Mouse (Mus musculus) intestine, embryonic 15.5 days (tissue): ENCODE results near the gene Sertad2. TPM values are rescaled to one million over a fixed set of nuclear protein-coding genes. Genes with fewer than 3 reads are reported as not detected.

Source experiments
- ATAC-seq: fragments of 200-750 bp; cut with Nextera tagmentation; 2 replicates; pipeline ENCODE4 v1.8.0; 2017; ENCODE audit warnings: moderate TSS enrichment, moderate library complexity
- H3K27ac ChIP-seq: fragments of 300-500 bp; sonication (generic); 2 replicates; pipeline ENCODE4 v1.5.1; 2015; ENCODE audit warnings: mild to moderate bottlenecking, inconsistent platforms
- H3K27me3 ChIP-seq: fragments of 300-500 bp; sonication (generic); replicated peaks from 2 replicates; pipeline ENCODE4 v1.6.1; 2015; ENCODE audit warnings: inconsistent platforms
- H3K36me3 ChIP-seq: fragments of 300-500 bp; sonication (generic); 2 replicates; pipeline ENCODE4 v1.6.1; 2015; ENCODE audit warnings: inconsistent platforms
- H3K4me1 ChIP-seq: fragments of 300-500 bp; sonication (generic); replicated peaks from 2 replicates; pipeline ENCODE4 v1.6.1; 2015; ENCODE audit warnings: inconsistent platforms
- H3K4me2 ChIP-seq: fragments of 300-500 bp; sonication (generic); replicated peaks from 2 replicates; pipeline ENCODE4 v1.6.1; 2015; ENCODE audit warnings: mild to moderate bottlenecking, inconsistent platforms
- H3K4me3 ChIP-seq: fragments of 300-500 bp; sonication (generic); replicated peaks from 2 replicates; pipeline ENCODE4 v1.5.1; 2015; ENCODE audit warnings: inconsistent platforms
- H3K9ac ChIP-seq: fragments of 300-500 bp; sonication (generic); 2 replicates; pipeline ENCODE4 v1.6.1; 2015; ENCODE audit warnings: inconsistent platforms
- H3K9me3 ChIP-seq: fragments of 300-500 bp; sonication (generic); 2 replicates; pipeline ENCODE4 v1.6.1; 2016; ENCODE audit warnings: inconsistent platforms
- WGBS: fragments of 180-500 bp; shearing (Covaris S2); methylation state at CpG from one replicate; pipeline ENCODE4 v1.1.7; 2015; 5-methylcytosine and 5-hydroxymethylcytosine counted together
- polyA plus RNA-seq: library from polyadenylated mRNA; unstranded; fragments of >200 nt; fragmentation: Nextera tagmentation; extraction: Ambion mirVana; gene quantifications from 2 replicates; pipeline ENCODE4 v1.2.1, GENCODE M21; 2015

Gene Sertad2
- polyA plus RNA-seq, 1 experiment from 2014 or later: 36.9 TPM

GRCm38 (mm10) chr11:20627146-20627545 lies 84.1 kb downstream of the Sertad2 start:
- H3K27me3 ChIP-seq: no peaks in the 10 kb centered on the region
- H3K9me3 ChIP-seq: no peaks in the 10 kb centered on the region
- H3K4me3 ChIP-seq: no peak overlapping the region
- H3K27ac ChIP-seq: no peak overlapping the region
- no peak overlapping the region for H3K9ac ChIP-seq
- ATAC-seq: no peak
- 81% methylated on average over 2 of the region's 2 CpGs for WGBS
- H3K4me2 ChIP-seq: no peak overlapping the region
- no peaks in the 10 kb centered on the region for H3K4me1 ChIP-seq
- H3K36me3 ChIP-seq: no peaks in the 10 kb centered on the region

- WGBS: 43% methylated on average over 2 of the region's 2 CpGs
- H3K27ac ChIP-seq: no peak overlapping the region
- ATAC-seq: no peak
- no peaks in the 10 kb centered on the region for H3K36me3 ChIP-seq
- no peaks in the 10 kb centered on the region for H3K27me3 ChIP-seq
- no peak overlapping the region for H3K4me3 ChIP-seq
- H3K4me2 ChIP-seq: no peak overlapping the region
- 0 out of 2 replicates have a peak, but pooled peaks cover 1% of the 10 kb centered on the region for H3K4me1 ChIP-seq
- no peak overlapping the region for H3K9ac ChIP-seq
- no peaks in the 10 kb centered on the region for H3K9me3 ChIP-seq
Observed at GRCm38 (mm10) chr11:20628216-20628615, 85.2 kb downstream of the Sertad2 start.

GRCm38 (mm10) chr11:20629700-20630099 lies 86.6 kb downstream of the Sertad2 start:
- no peaks in the 10 kb centered on the region for H3K36me3 ChIP-seq
- H3K27ac ChIP-seq: no peak overlapping the region
- H3K9ac ChIP-seq: no peak overlapping the region
- H3K4me2 ChIP-seq: no peak overlapping the region
- WGBS: 90% methylated on average over 5 of the region's 5 CpGs
- no peak overlapping the region for H3K4me3 ChIP-seq
- H3K9me3 ChIP-seq: no peaks in the 10 kb centered on the region
- H3K4me1 ChIP-seq: 0 out of 2 replicates have a peak, but pooled peaks cover 5% of the 10 kb centered on the region
- H3K27me3 ChIP-seq: no peaks in the 10 kb centered on the region
- ATAC-seq: no peak

- Histone ChIP-seq H3K4me2 (peak overlapping the region; percentile 87), H3K4me1 (0 out of 2 replicates have a peak, but pooled peaks cover 5% of the 10 kb centered on the region), H3K4me3 (peak overlapping the region; percentile 89), H3K36me3 (no peaks in the 10 kb centered on the region), H3K9me3 (no peaks in the 10 kb centered on the region), H3K9ac (peak overlapping the region; percentile 47), H3K27me3 (no peaks in the 10 kb centered on the region), H3K27ac (peak overlapping the region; percentile 100)
- peak; percentile 91 for ATAC-seq
- WGBS: 2% methylated on average over 32 of the region's 36 CpGs
Observed at GRCm38 (mm10) chr11:20631026-20631940, 88.2 kb downstream of the Sertad2 start.

GRCm38 (mm10) chr11:20631941-20632618 lies 89.0 kb downstream of the Sertad2 start:
- no peaks in the 10 kb centered on the region for H3K36me3 ChIP-seq
- under 1% methylated on average over 67 of the region's 67 CpGs for WGBS
- peak overlapping the region; percentile 89 for H3K4me3 ChIP-seq
- H3K4me2 ChIP-seq: peak overlapping the region; percentile 58
- peak overlapping the region; percentile 95 for H3K9ac ChIP-seq
- no peaks in the 10 kb centered on the region for H3K9me3 ChIP-seq
- peak overlapping the region; percentile 100 for H3K27ac ChIP-seq
- H3K4me1 ChIP-seq: 0 out of 2 replicates have a peak, but pooled peaks cover 5% of the 10 kb centered on the region
- no peaks in the 10 kb centered on the region for H3K27me3 ChIP-seq
- ATAC-seq: peak; percentile 93

- H3K27me3 ChIP-seq: no peaks in the 10 kb centered on the region
- H3K27ac ChIP-seq: peak overlapping the region; percentile 100
- H3K36me3 ChIP-seq: no peaks in the 10 kb centered on the region
- H3K4me2 ChIP-seq: peak overlapping the region; percentile 58
- 0 out of 2 replicates have a peak, but pooled peaks have one; percentile 36 for ATAC-seq
- no peaks in the 10 kb centered on the region for H3K9me3 ChIP-seq
- peak overlapping the region; percentile 89 for H3K4me3 ChIP-seq
- peak overlapping the region; percentile 95 for H3K9ac ChIP-seq
- WGBS: under 1% methylated on average over 13 of the region's 13 CpGs
- 0 out of 2 replicates have a peak, but pooled peaks cover 5% of the 10 kb centered on the region for H3K4me1 ChIP-seq
Observed at GRCm38 (mm10) chr11:20632619-20632965, 89.5 kb downstream of the Sertad2 start.

- no peaks in the 10 kb centered on the region for H3K9me3 ChIP-seq
- H3K36me3 ChIP-seq: no peaks in the 10 kb centered on the region
- no peaks in the 10 kb centered on the region for H3K27me3 ChIP-seq
- ATAC-seq: no peak
- peaks cover 8% of the 10 kb centered on the region; the same call in 1 of the 2 replicates for H3K4me1 ChIP-seq
- H3K27ac ChIP-seq: 0 out of 2 replicates have a peak overlapping the region, but pooled peaks have one; percentile 67
- 61% methylated on average over 1 of the region's 1 CpGs for WGBS
- no peak overlapping the region for H3K4me3 ChIP-seq
- peak overlapping the region; percentile 45 for H3K4me2 ChIP-seq
- H3K9ac ChIP-seq: no peak overlapping the region
Observed at GRCm38 (mm10) chr11:20634543-20634942, 91.5 kb downstream of the Sertad2 start.

- WGBS: 33% methylated on average over 6 of the region's 6 CpGs
- peaks cover 18% of the 10 kb centered on the region for H3K4me1 ChIP-seq
- H3K9ac ChIP-seq: no peak overlapping the region
- H3K36me3 ChIP-seq: no peaks in the 10 kb centered on the region
- peak overlapping the region; percentile 78 for H3K27ac ChIP-seq
- H3K27me3 ChIP-seq: no peaks in the 10 kb centered on the region
- 0 out of 2 replicates have a peak overlapping the region, but pooled peaks have one; percentile 5 for H3K4me3 ChIP-seq
- no peaks in the 10 kb centered on the region for H3K9me3 ChIP-seq
- peak; percentile 35 for ATAC-seq
- peak overlapping the region; percentile 48 for H3K4me2 ChIP-seq
Observed at GRCm38 (mm10) chr11:20635646-20636045, 92.6 kb downstream of the Sertad2 start.

- peaks cover 23% of the 10 kb centered on the region for H3K4me1 ChIP-seq
- H3K27ac ChIP-seq: peak overlapping the region; percentile 78
- ATAC-seq: peak; percentile 65
- no peak overlapping the region for H3K4me3 ChIP-seq
- H3K4me2 ChIP-seq: peak overlapping the region; percentile 48
- H3K27me3 ChIP-seq: no peaks in the 10 kb centered on the region
- H3K36me3 ChIP-seq: no peaks in the 10 kb centered on the region
- H3K9me3 ChIP-seq: no peaks in the 10 kb centered on the region
- no peak overlapping the region for H3K9ac ChIP-seq
- WGBS: 41% methylated on average over 4 of the region's 4 CpGs
Observed at GRCm38 (mm10) chr11:20636114-20636513, 93.1 kb downstream of the Sertad2 start.

- no peaks in the 10 kb centered on the region for H3K36me3 ChIP-seq
- H3K4me3 ChIP-seq: no peak overlapping the region
- H3K9me3 ChIP-seq: no peaks in the 10 kb centered on the region
- no peak overlapping the region for H3K27ac ChIP-seq
- ATAC-seq: no peak
- H3K9ac ChIP-seq: no peak overlapping the region
- H3K4me2 ChIP-seq: no peak overlapping the region
- peaks cover 23% of the 10 kb centered on the region for H3K4me1 ChIP-seq
- H3K27me3 ChIP-seq: no peaks in the 10 kb centered on the region
Observed at GRCm38 (mm10) chr11:20637060-20637459, 94.0 kb downstream of the Sertad2 start.

GRCm38 (mm10) chr11:20638841-20639240 lies 95.8 kb downstream of the Sertad2 start:
- ATAC-seq: no peak
- no peaks in the 10 kb centered on the region for H3K27me3 ChIP-seq
- H3K36me3 ChIP-seq: no peaks in the 10 kb centered on the region
- H3K4me3 ChIP-seq: no peak overlapping the region
- no peak overlapping the region for H3K4me2 ChIP-seq
- no peak overlapping the region for H3K27ac ChIP-seq
- H3K4me1 ChIP-seq: peaks cover 26% of the 10 kb centered on the region
- H3K9me3 ChIP-seq: no peaks in the 10 kb centered on the region
- WGBS: 17% methylated on average over 3 of the region's 3 CpGs
- H3K9ac ChIP-seq: no peak overlapping the region

- no peaks in the 10 kb centered on the region for H3K27me3 ChIP-seq
- H3K36me3 ChIP-seq: no peaks in the 10 kb centered on the region
- peaks cover 27% of the 10 kb centered on the region for H3K4me1 ChIP-seq
- H3K9me3 ChIP-seq: no peaks in the 10 kb centered on the region
- 6% methylated on average over 11 of the region's 11 CpGs for WGBS
- ATAC-seq: peak; percentile 67
- H3K4me2 ChIP-seq: peak overlapping the region; percentile 43
- no peak overlapping the region for H3K4me3 ChIP-seq
- H3K27ac ChIP-seq: peak overlapping the region; percentile 48; the same call in 1 of the 2 replicates
- no peak overlapping the region for H3K9ac ChIP-seq
Observed at GRCm38 (mm10) chr11:20639918-20640447, 96.9 kb downstream of the Sertad2 start.
